Mouse (Mus musculus) erythroblast, embryonic 14.5 days (primary cell): Measurements from ENCODE around the gene Foxred1. TPM values are rescaled to one million over a fixed set of nuclear protein-coding genes. Genes with fewer than 3 reads are reported as not detected.

Source experiments
- H3K27me3 ChIP-seq: 2 replicates; pipeline ENCODE4 v1.6.1; 2012; ENCODE audit warnings: inconsistent platforms; ENCODE audit not compliant: control insufficient read depth
- H3K36me3 ChIP-seq: 2 replicates; pipeline ENCODE4 v1.6.1; 2012; ENCODE audit warnings: mild to moderate bottlenecking, inconsistent platforms; ENCODE audit not compliant: control insufficient read depth
- H3K4me1 ChIP-seq: 2 replicates; pipeline ENCODE4 v1.6.1; 2012; ENCODE audit warnings: inconsistent platforms; ENCODE audit not compliant: control insufficient read depth
- H3K4me3 ChIP-seq: replicated peaks from 2 replicates; pipeline ENCODE3; 2012; ENCODE audit warnings: moderate library complexity, mild to moderate bottlenecking, inconsistent platforms
- H3K9me3 ChIP-seq: 2 replicates; pipeline ENCODE4 v1.6.1; 2012; ENCODE audit warnings: low read length, inconsistent platforms, mixed read lengths; ENCODE audit not compliant: control insufficient read depth
- GATA1 ChIP-seq: IDR thresholded peaks from 2 replicates; pipeline ENCODE4 v1.6.1; 2012; ENCODE audit warnings: low read length, inconsistent platforms, mixed read lengths
- TAL1 ChIP-seq: IDR thresholded peaks from 3 replicates; pipeline ENCODE4 v1.6.1; 2012; ENCODE audit warnings: low read length, inconsistent platforms, mixed read lengths
- polyA plus RNA-seq: library from polyadenylated mRNA; stranded (reverse); fragments of >175 nt; gene quantifications from 2 replicates; pipeline ENCODE4 v1.2.3, GENCODE M21; 2012

The Foxred1 gene
- polyA plus RNA-seq, 1 experiment: 0.41 TPM

GRCm38 (mm10) chr9:35163011-35163690, 47.7 kb downstream of the Foxred1 start:
- Histone ChIP-seq H3K4me1 (peaks cover 22% of the 10 kb centered on the region), H3K4me3 (no peak overlapping the region), H3K36me3 (peaks cover 79% of the 10 kb centered on the region), H3K9me3 (no peaks in the 10 kb centered on the region), H3K27me3 (no peaks in the 10 kb centered on the region)
- no peak for TF ChIP-seq GATA1
- no peak for TF ChIP-seq TAL1

- peaks cover 80% of the 10 kb centered on the region for H3K36me3 ChIP-seq
- no peak overlapping the region for H3K4me3 ChIP-seq
- H3K9me3 ChIP-seq: no peaks in the 10 kb centered on the region
- TF ChIP-seq GATA1 (no peak), TAL1 (no peak)
- no peaks in the 10 kb centered on the region for H3K27me3 ChIP-seq
- peaks cover 18% of the 10 kb centered on the region for H3K4me1 ChIP-seq
These were observed 49.1 kb downstream of the Foxred1 start for GRCm38 (mm10) chr9:35161721-35162120.

GRCm38 (mm10) chr9:35160662-35161061, 50.2 kb downstream of the Foxred1 start:
- Histone ChIP-seq H3K27me3 (no peaks in the 10 kb centered on the region), H3K36me3 (peaks cover 83% of the 10 kb centered on the region), H3K4me1 (peaks cover 18% of the 10 kb centered on the region), H3K9me3 (no peaks in the 10 kb centered on the region), H3K4me3 (no peak overlapping the region)
- no peak for TF ChIP-seq TAL1
- no peak for TF ChIP-seq GATA1

GRCm38 (mm10) chr9:35158477-35158876, 52.4 kb downstream of the Foxred1 start:
- TF ChIP-seq TAL1 (no peak), GATA1 (no peak)
- no peaks in the 10 kb centered on the region for H3K27me3 ChIP-seq
- H3K9me3 ChIP-seq: no peaks in the 10 kb centered on the region
- H3K4me1 ChIP-seq: peaks cover 9% of the 10 kb centered on the region
- H3K4me3 ChIP-seq: no peak overlapping the region
- H3K36me3 ChIP-seq: peaks cover 75% of the 10 kb centered on the region

- H3K27me3 ChIP-seq: no peaks in the 10 kb centered on the region
- peaks cover 9% of the 10 kb centered on the region for H3K4me1 ChIP-seq
- peaks cover 61% of the 10 kb centered on the region for H3K36me3 ChIP-seq
- H3K9me3 ChIP-seq: no peaks in the 10 kb centered on the region
- no peak for TF ChIP-seq GATA1
- no peak for TF ChIP-seq TAL1
- no peak overlapping the region for H3K4me3 ChIP-seq
These were observed 54.0 kb downstream of the Foxred1 start for GRCm38 (mm10) chr9:35156862-35157261.

- H3K9me3 ChIP-seq: no peaks in the 10 kb centered on the region
- H3K4me1 ChIP-seq: peaks cover 9% of the 10 kb centered on the region
- peaks cover 56% of the 10 kb centered on the region for H3K36me3 ChIP-seq
- H3K27me3 ChIP-seq: no peaks in the 10 kb centered on the region
- TF ChIP-seq TAL1 (no peak), GATA1 (no peak)
- no peak overlapping the region for H3K4me3 ChIP-seq
These were observed 54.7 kb downstream of the Foxred1 start for GRCm38 (mm10) chr9:35156002-35156710.

Other genes with a start within 250 kb of the Foxred1 start
- 2.7 and 3.7 TPM in 2 replicates for gene St3gal4, start 91.8 kb downstream of the Foxred1 start, polyA plus RNA-seq
- gene Dcps, start 35.0 kb downstream of the Foxred1 start, polyA plus RNA-seq: 11.0 and 14.3 TPM in 2 replicates
- gene Srpr, start 10.9 kb downstream of the Foxred1 start, polyA plus RNA-seq: 0.85 and 0.93 TPM in 2 replicates
- 0.07 and 0.10 TPM in 2 replicates for gene Tirap, start 10.8 kb downstream of the Foxred1 start, polyA plus RNA-seq
- gene Fam118b, start 56.8 kb upstream of the Foxred1 start, polyA plus RNA-seq: 0.20 and 0.31 TPM in 2 replicates
- 0.07 and 0.16 TPM in 2 replicates for gene Rpusd4, start 56.8 kb upstream of the Foxred1 start, polyA plus RNA-seq
- gene Cdon, start 210.1 kb upstream of the Foxred1 start, polyA plus RNA-seq: not detected in 2 replicates